Mouse (Mus musculus): ENCODE measurements around the gene Trip11. TPM values are rescaled to one million over a fixed set of nuclear protein-coding genes. Genes with fewer than 3 reads are reported as not detected.

The Trip11 gene
- polyA plus RNA-seq, 1 experiment from 2014 or later, result 22.2 TPM

GRCm38 (mm10) chr12:101823161-101823560 is 89.9 kb downstream of the Trip11 start:
- no peak overlapping the region for H3K4me2 ChIP-seq (ENCODE audit: low read depth, low read length)
- H3K4me3 ChIP-seq (ENCODE audit: low read depth, low read length), result no peak overlapping the region
- ATAC-seq (ENCODE audit: low read depth) (no peak), DNase-seq (ENCODE audit: low spot score) (no peak)
- no peak overlapping the region for H3K27ac ChIP-seq (replicated peaks; ENCODE audit: low read depth, low read length)
- H3K9ac ChIP-seq (ENCODE audit: low read depth, low read length), result no peak overlapping the region
- H3K36me3 ChIP-seq (ENCODE audit: control insufficient read depth, insufficient read depth, low read length), result no peaks in the 10 kb centered on the region
- H3K9me3 ChIP-seq (ENCODE audit: control insufficient read depth, low read length), result no peaks in the 10 kb centered on the region
- WGBS, result 88% methylated on average over 4 of the region's 4 CpGs
- no peaks in the 10 kb centered on the region for H3K27me3 ChIP-seq (replicated peaks; ENCODE audit: control insufficient read depth, insufficient read depth, low read length)
- peaks cover 7% of the 10 kb centered on the region; the same call in 1 of the 2 replicates for H3K4me1 ChIP-seq (ENCODE audit: control insufficient read depth, insufficient read depth, low read length)

DNA sequence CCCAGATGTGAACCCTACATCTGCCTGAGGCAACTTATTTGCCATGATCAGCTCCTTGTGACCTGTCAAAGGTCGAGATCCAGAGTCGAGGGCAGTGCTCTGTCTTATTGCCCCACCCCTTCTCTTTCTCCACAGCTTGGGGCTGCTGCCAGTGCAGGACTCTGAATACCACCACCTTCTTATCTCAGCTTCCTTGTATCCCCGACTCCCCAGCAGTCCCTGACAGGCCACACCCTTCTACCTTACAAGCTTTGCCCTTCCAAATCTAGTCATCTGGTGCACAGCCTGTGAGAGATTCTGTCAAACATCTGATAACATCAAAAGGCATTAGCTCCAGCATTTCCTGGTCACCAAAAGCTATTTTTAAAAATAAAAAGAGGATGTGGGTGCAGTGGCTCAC is 91.5 kb downstream of the Trip11 start:
- DNase-seq (ENCODE audit: low spot score) (no peak), ATAC-seq (ENCODE audit: low read depth) (no peak)
- H3K36me3 ChIP-seq (ENCODE audit: control insufficient read depth, insufficient read depth, low read length), result no peaks in the 10 kb centered on the region
- 15% methylated on average over 3 of the region's 3 CpGs for WGBS
- H3K27ac ChIP-seq (replicated peaks; ENCODE audit: low read depth, low read length), result no peak overlapping the region
- H3K9ac ChIP-seq (ENCODE audit: low read depth, low read length), result no peak overlapping the region
- H3K27me3 ChIP-seq (replicated peaks; ENCODE audit: control insufficient read depth, insufficient read depth, low read length), result no peaks in the 10 kb centered on the region
- no peak overlapping the region for H3K4me2 ChIP-seq (ENCODE audit: low read depth, low read length)
- H3K4me1 ChIP-seq (ENCODE audit: control insufficient read depth, insufficient read depth, low read length), result peaks cover 11% of the 10 kb centered on the region
- H3K9me3 ChIP-seq (ENCODE audit: control insufficient read depth, low read length), result no peaks in the 10 kb centered on the region
- no peak overlapping the region for H3K4me3 ChIP-seq (ENCODE audit: low read depth, low read length)

DNA sequence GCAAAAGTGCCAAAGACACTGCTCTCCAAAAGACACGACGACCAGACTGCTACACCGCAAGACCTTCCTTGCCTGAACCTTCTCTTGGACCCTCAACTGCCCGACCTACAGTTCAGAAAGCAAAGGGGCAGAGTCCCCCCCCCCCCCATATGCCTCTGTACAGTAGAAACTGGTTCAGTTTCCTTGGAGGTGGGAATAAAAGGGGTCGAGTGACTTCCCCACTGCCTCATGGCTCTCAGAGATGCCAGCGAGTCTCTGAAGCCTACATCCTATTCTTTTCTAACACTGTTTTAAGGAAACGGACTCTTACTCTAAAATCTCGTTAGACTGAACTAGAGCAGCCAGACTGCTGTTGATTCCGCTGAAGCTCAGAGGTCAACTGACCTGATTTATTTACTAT is 93.5 kb downstream of the Trip11 start:
- Histone ChIP-seq H3K4me2 (ENCODE audit: low read depth, low read length) (peak overlapping the region; percentile 87), H3K4me1 (ENCODE audit: control insufficient read depth, insufficient read depth, low read length) (peaks cover 20% of the 10 kb centered on the region), H3K27ac (replicated peaks; ENCODE audit: low read depth, low read length) (peak overlapping the region; percentile 95; the same call in 1 of the 2 replicates), H3K36me3 (ENCODE audit: control insufficient read depth, insufficient read depth, low read length) (no peaks in the 10 kb centered on the region), H3K4me3 (ENCODE audit: low read depth, low read length) (peak overlapping the region; percentile 56), H3K9me3 (ENCODE audit: control insufficient read depth, low read length) (no peaks in the 10 kb centered on the region), H3K27me3 (replicated peaks; ENCODE audit: control insufficient read depth, insufficient read depth, low read length) (no peaks in the 10 kb centered on the region), H3K9ac (ENCODE audit: low read depth, low read length) (peak overlapping the region; percentile 61; the same call in 1 of the 2 replicates)
- WGBS, result 39% methylated on average over 9 of the region's 9 CpGs
- ATAC-seq (ENCODE audit: low read depth) (no peak), DNase-seq (ENCODE audit: low spot score) (no peak)

DNA sequence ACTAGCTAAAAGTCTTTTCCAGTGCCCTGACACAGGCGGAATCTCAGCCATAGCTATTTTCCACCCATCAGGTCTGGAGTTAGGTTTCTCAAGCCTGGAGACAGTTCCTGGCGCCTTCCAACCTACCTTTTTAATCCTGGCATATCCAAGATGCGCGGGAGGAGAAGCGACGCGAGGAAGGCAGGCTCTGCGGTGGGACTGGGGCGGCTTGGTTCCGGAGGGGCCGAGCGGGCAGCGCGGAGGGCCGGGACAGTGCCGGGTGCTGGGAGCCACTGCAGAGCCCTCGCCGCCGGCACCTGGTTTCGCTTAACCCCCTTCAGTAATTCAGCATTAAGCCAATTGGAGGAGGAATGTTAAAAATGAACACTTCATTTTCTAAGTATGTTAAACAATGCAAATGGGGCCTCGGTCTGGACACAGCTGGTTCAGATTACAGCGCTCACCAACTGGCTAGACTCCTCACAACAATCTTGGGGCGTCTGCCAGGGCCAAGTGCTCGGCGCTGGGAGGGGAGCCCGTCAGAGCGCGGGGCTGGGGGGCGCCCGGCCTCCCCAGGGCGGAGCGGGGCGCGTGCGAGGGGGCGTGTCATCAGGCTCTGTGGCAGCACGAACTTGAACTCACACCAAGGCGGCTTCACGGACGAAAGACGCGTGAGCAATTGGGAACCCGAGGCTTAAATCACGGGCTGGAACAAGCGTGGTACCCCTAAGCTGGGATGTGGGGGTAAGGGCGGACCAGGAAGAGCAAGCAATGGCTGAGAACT is 94.3 kb downstream of the Trip11 start, which contains the start of gene Fbln5:
Gene Fbln5, minus strand, starts transcription at position 448 of the 763 bp plus-strand sequence.
- under 1% methylated on average over 46 of the region's 46 CpGs for WGBS
- ATAC-seq (ENCODE audit: low read depth) (peak; percentile 95), DNase-seq (ENCODE audit: low spot score) (peak; percentile 95)
- Histone ChIP-seq H3K4me1 (ENCODE audit: control insufficient read depth, insufficient read depth, low read length) (peaks cover 20% of the 10 kb centered on the region), H3K9me3 (ENCODE audit: control insufficient read depth, low read length) (no peaks in the 10 kb centered on the region), H3K4me2 (ENCODE audit: low read depth, low read length) (peak within 1 kb of the TSS; percentile 87), H3K9ac (ENCODE audit: low read depth, low read length) (peak within 1 kb of the TSS; percentile 61), H3K4me3 (ENCODE audit: low read depth, low read length) (peak within 1 kb of the TSS; percentile 56), H3K36me3 (ENCODE audit: control insufficient read depth, insufficient read depth, low read length) (no peaks in the 10 kb centered on the region), H3K27ac (replicated peaks; ENCODE audit: low read depth, low read length) (peak within 1 kb of the TSS; percentile 95), H3K27me3 (replicated peaks; ENCODE audit: control insufficient read depth, insufficient read depth, low read length) (no peaks in the 10 kb centered on the region)

- no peaks in the 10 kb centered on the region for H3K27me3 ChIP-seq (replicated peaks; ENCODE audit: control insufficient read depth, insufficient read depth, low read length)
- H3K36me3 ChIP-seq (ENCODE audit: control insufficient read depth, insufficient read depth, low read length), result no peaks in the 10 kb centered on the region
- peak overlapping the region; percentile 56 for H3K4me3 ChIP-seq (ENCODE audit: low read depth, low read length)
- H3K4me2 ChIP-seq (ENCODE audit: low read depth, low read length), result peak overlapping the region; percentile 87
- DNase-seq (ENCODE audit: low spot score) (peak; percentile 41), ATAC-seq (ENCODE audit: low read depth) (peak; percentile 15; the same call in 1 of the 2 replicates)
- H3K27ac ChIP-seq (replicated peaks; ENCODE audit: low read depth, low read length), result peak overlapping the region; percentile 95
- peaks cover 20% of the 10 kb centered on the region for H3K4me1 ChIP-seq (ENCODE audit: control insufficient read depth, insufficient read depth, low read length)
- peak overlapping the region; percentile 61 for H3K9ac ChIP-seq (ENCODE audit: low read depth, low read length)
- WGBS, result 8% methylated on average over 11 of the region's 11 CpGs
- H3K9me3 ChIP-seq (ENCODE audit: control insufficient read depth, low read length), result no peaks in the 10 kb centered on the region
Observed at GRCm38 (mm10) chr12:101818246-101818607, 94.8 kb downstream of the Trip11 start.

DNA sequence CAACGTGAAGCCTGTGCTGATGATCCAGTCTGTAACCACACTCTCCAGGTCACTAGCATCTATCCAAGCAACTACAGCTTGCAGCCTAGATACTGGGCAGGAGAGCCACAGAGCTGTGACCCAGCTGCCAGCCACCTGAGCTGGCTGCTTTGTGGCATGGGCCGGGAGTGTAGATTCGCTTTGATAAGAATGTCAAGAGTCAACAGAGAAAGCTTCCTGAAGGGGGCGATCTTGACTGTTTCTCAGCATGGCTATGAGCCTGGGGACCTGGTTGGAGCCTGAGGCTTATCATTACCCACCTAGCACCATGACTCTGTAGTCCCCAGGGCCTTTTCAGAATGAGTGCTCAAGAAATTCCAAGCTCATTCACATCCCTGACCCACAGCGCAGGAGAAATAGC is 96.3 kb downstream of the Trip11 start:
- peak; percentile 50 for DNase-seq (ENCODE audit: low spot score)
- ATAC-seq (ENCODE audit: low read depth), result no peak
- Histone ChIP-seq H3K9me3 (ENCODE audit: control insufficient read depth, low read length) (no peaks in the 10 kb centered on the region), H3K27ac (replicated peaks; ENCODE audit: low read depth, low read length) (0 out of 2 replicates have a peak overlapping the region, but pooled peaks have one; percentile 95), H3K36me3 (ENCODE audit: control insufficient read depth, insufficient read depth, low read length) (no peaks in the 10 kb centered on the region), H3K4me3 (ENCODE audit: low read depth, low read length) (peak overlapping the region; percentile 56), H3K4me1 (ENCODE audit: control insufficient read depth, insufficient read depth, low read length) (peaks cover 20% of the 10 kb centered on the region), H3K4me2 (ENCODE audit: low read depth, low read length) (peak overlapping the region; percentile 87), H3K27me3 (replicated peaks; ENCODE audit: control insufficient read depth, insufficient read depth, low read length) (no peaks in the 10 kb centered on the region), H3K9ac (ENCODE audit: low read depth, low read length) (peak overlapping the region; percentile 28; the same call in 1 of the 2 replicates)
- 49% methylated on average over 5 of the region's 5 CpGs for WGBS

- Histone ChIP-seq H3K4me3 (ENCODE audit: low read depth, low read length) (no peak overlapping the region), H3K27ac (replicated peaks; ENCODE audit: low read depth, low read length) (no peak overlapping the region), H3K9ac (ENCODE audit: low read depth, low read length) (no peak overlapping the region), H3K27me3 (replicated peaks; ENCODE audit: control insufficient read depth, insufficient read depth, low read length) (no peaks in the 10 kb centered on the region), H3K4me1 (ENCODE audit: control insufficient read depth, insufficient read depth, low read length) (peaks cover 20% of the 10 kb centered on the region), H3K4me2 (ENCODE audit: low read depth, low read length) (no peak overlapping the region), H3K9me3 (ENCODE audit: control insufficient read depth, low read length) (no peaks in the 10 kb centered on the region), H3K36me3 (ENCODE audit: control insufficient read depth, insufficient read depth, low read length) (no peaks in the 10 kb centered on the region)
- DNase-seq (ENCODE audit: low spot score), result no peak
- 67% methylated on average over 6 of the region's 6 CpGs for WGBS
- ATAC-seq (ENCODE audit: low read depth), result no peak
Observed at GRCm38 (mm10) chr12:101815796-101816195, 97.3 kb downstream of the Trip11 start.

GRCm38 (mm10) chr12:101814423-101814822 is 98.6 kb downstream of the Trip11 start:
- 89% methylated on average over 2 of the region's 2 CpGs for WGBS
- no peak for ATAC-seq (ENCODE audit: low read depth)

More at GRCm38 (mm10) chr12:101814423-101814822, 98.6 kb downstream of the Trip11 start:
- Histone ChIP-seq H3K27ac (replicated peaks; ENCODE audit: low read depth, low read length) (no peak overlapping the region), H3K9me3 (ENCODE audit: control insufficient read depth, low read length) (no peaks in the 10 kb centered on the region), H3K9ac (ENCODE audit: low read depth, low read length) (no peak overlapping the region), H3K4me3 (ENCODE audit: low read depth, low read length) (no peak overlapping the region), H3K4me1 (ENCODE audit: control insufficient read depth, insufficient read depth, low read length) (peaks cover 18% of the 10 kb centered on the region), H3K4me2 (ENCODE audit: low read depth, low read length) (no peak overlapping the region), H3K36me3 (ENCODE audit: control insufficient read depth, insufficient read depth, low read length) (no peaks in the 10 kb centered on the region), H3K27me3 (replicated peaks; ENCODE audit: control insufficient read depth, insufficient read depth, low read length) (no peaks in the 10 kb centered on the region)
- no peak for DNase-seq (ENCODE audit: low spot score)

Data from embryonic facial prominence, embryonic 14.5 days (tissue).